In genomic region chr4:46328906-46329305, GRCm38 (mm10) we compare ENCODE assay signal across 24 mouse cellular contexts. TPM values are rescaled to one million over a fixed set of nuclear protein-coding genes. Genes with fewer than 3 reads are reported as not detected.
"Had no signal": no experiment of that assay in that cellular context is flagged by ENCODE, and none has a peak within 500 bp of the region (broad histone marks: within the 10 kb centered on the region; RNA-seq: fewer than 3 reads in every experiment).

No protein-coding gene starts in this region.

- H3K4me1 ChIP-seq: limb, embryonic 10.5 days; liver, embryonic 15.5 days; megakaryocyte, embryonic 14.5 days; midbrain, embryonic 12.5 days; stomach, embryonic 15.5 days had no signal

- H3K27me3 ChIP-seq: stomach, embryonic 15.5 days had no signal

- ATAC-seq: midbrain, embryonic 16.5 days had no signal

- DNase-seq: kidney, adult 18-20 months; kidney, postnatal 10 days; kidney, postnatal 4 days; lung, embryonic 14.5 days; lung, postnatal 14 days; thymus, adult 2 months; thymus, postnatal 25 days had no signal

- H3K4me3 ChIP-seq: layer of hippocampus, adult 2 months; left cerebral cortex, adult 2 months; limb, embryonic 10.5 days; liver, embryonic 15.5 days; megakaryocyte, embryonic 14.5 days; midbrain, embryonic 12.5 days; stomach, embryonic 15.5 days had no signal

- H3K4me2 ChIP-seq: liver, embryonic 11.5 days; liver, embryonic 15.5 days; lung, embryonic 14.5 days; midbrain, embryonic 12.5 days; stomach, embryonic 15.5 days had no signal

- H3K9ac ChIP-seq: liver, embryonic 15.5 days; lung, embryonic 14.5 days; midbrain, embryonic 12.5 days; stomach, embryonic 15.5 days had no signal

- H3K36me3 ChIP-seq: limb, embryonic 10.5 days; liver, embryonic 15.5 days; midbrain, embryonic 12.5 days; stomach, embryonic 15.5 days had no signal

- H3K9me3 ChIP-seq: limb, embryonic 10.5 days; liver, embryonic 15.5 days; midbrain, embryonic 12.5 days; stomach, embryonic 15.5 days had no signal

- H3K27ac ChIP-seq: layer of hippocampus, adult 2 months; left cerebral cortex, adult 2 months; limb, embryonic 10.5 days; liver, embryonic 15.5 days; macrophage; midbrain, embryonic 12.5 days; stomach, embryonic 15.5 days had no signal

RNA-seq across cellular contexts. Expression of gene Foxe1, which starts 14.5 kb away (rescaled TPM):
- total RNA-seq: layer of hippocampus, adult 2 months; layer of hippocampus, postnatal 10 days; left cerebral cortex, adult 2 months; left cerebral cortex, postnatal 14 days had no signal
- polyA plus RNA-seq: kidney, embryonic 14.5 days; limb, embryonic 10.5 days; limb, embryonic 14.5 days; liver, embryonic 11.5 days; liver, embryonic 15.5 days; lung, embryonic 14.5 days; macrophage; midbrain, embryonic 12.5 days; midbrain, embryonic 16.5 days; neural tube, embryonic 14.5 days; spleen, adult 2 months; urinary bladder, adult 2 months had no signal
